Mouse (Mus musculus) thymus, adult 2 months (tissue): Measurements from ENCODE around the gene Lcat. TPM values are rescaled to one million over a fixed set of nuclear protein-coding genes. Genes with fewer than 3 reads are reported as not detected.

Experiments
- DNase-seq: peaks from one replicate; pipeline ENCODE4 v3.0.0; 2021
- H3K27ac ChIP-seq: fragments of 200-500 bp; 2 replicates; pipeline ENCODE4 v1.5.1; 2012; ENCODE audit warnings: low read length, control low read depth; ENCODE audit not compliant: control insufficient read depth, insufficient read depth
- H3K27me3 ChIP-seq: fragments of 200-500 bp; 2 replicates; pipeline ENCODE4 v1.6.1; 2012; ENCODE audit warnings: mild to moderate bottlenecking, low read length, moderate library complexity, mixed read lengths; ENCODE audit not compliant: control insufficient read depth, insufficient read depth
- H3K36me3 ChIP-seq: fragments of 200-500 bp; 2 replicates; pipeline ENCODE4 v1.6.1; 2012; ENCODE audit warnings: mild to moderate bottlenecking, low read length, moderate library complexity; ENCODE audit not compliant: control insufficient read depth, insufficient read depth
- H3K4me1 ChIP-seq: fragments of 200-500 bp; replicated peaks from 2 replicates; pipeline ENCODE4 v1.6.1; 2012; ENCODE audit warnings: low read length; ENCODE audit not compliant: control insufficient read depth, insufficient read depth
- H3K4me3 ChIP-seq: fragments of 200-500 bp; 2 replicates; pipeline ENCODE4 v1.5.1; 2012; ENCODE audit warnings: mild to moderate bottlenecking, low read length, control low read depth, moderate library complexity; ENCODE audit not compliant: control insufficient read depth, insufficient read depth
- CTCF ChIP-seq: fragments of 200-500 bp; IDR thresholded peaks from 2 replicates; pipeline ENCODE4 v1.5.1; 2012; ENCODE audit warnings: mild to moderate bottlenecking, control low read depth, low read length, moderate library complexity, borderline replicate concordance; ENCODE audit not compliant: control insufficient read depth, poor library complexity, insufficient read depth; ENCODE audit errors: extremely low read depth
- POLR2A ChIP-seq: fragments of 200-500 bp; IDR thresholded peaks from 2 replicates; pipeline ENCODE4 v1.6.1; 2012; ENCODE audit warnings: mild to moderate bottlenecking, low read length, control low read depth, moderate library complexity; ENCODE audit not compliant: control insufficient read depth, poor library complexity, insufficient read depth; ENCODE audit errors: extremely low read depth
- WGBS: fragments of 180-500 bp; shearing (Covaris S2); methylation state at CpG from one replicate; pipeline ENCODE4 v1.1.7; 2018; 5-methylcytosine and 5-hydroxymethylcytosine counted together
- polyA plus RNA-seq: library from polyadenylated mRNA; depleted of rRNA; stranded (reverse); fragments of >200 nt; gene quantifications from 2 replicates; pipeline ENCODE4 v1.2.3, GENCODE M21; 2012; rRNA removed

Lcat gene
- polyA plus RNA-seq, 1 experiment: 5.3 TPM

- no peaks in the 10 kb centered on the region for H3K27me3 ChIP-seq
- H3K4me1 ChIP-seq: no peaks in the 10 kb centered on the region
- TF ChIP-seq POLR2A (no peak), CTCF (no peak)
- WGBS: 89% methylated on average over 11 of the region's 11 CpGs
- peak; percentile 13 for DNase-seq
- no peak within 1 kb of the TSS for H3K4me3 ChIP-seq
- H3K36me3 ChIP-seq: peaks cover 27% of the 10 kb centered on the region
- H3K27ac ChIP-seq: no peak within 1 kb of the TSS
These were observed 49.8 kb downstream of the Lcat start, which contains the start of gene Nrn1l for GRCm38 (mm10) chr8:105893339-105893738. Nrn1l (plus strand) TSS chr8:105893567.

DNA sequence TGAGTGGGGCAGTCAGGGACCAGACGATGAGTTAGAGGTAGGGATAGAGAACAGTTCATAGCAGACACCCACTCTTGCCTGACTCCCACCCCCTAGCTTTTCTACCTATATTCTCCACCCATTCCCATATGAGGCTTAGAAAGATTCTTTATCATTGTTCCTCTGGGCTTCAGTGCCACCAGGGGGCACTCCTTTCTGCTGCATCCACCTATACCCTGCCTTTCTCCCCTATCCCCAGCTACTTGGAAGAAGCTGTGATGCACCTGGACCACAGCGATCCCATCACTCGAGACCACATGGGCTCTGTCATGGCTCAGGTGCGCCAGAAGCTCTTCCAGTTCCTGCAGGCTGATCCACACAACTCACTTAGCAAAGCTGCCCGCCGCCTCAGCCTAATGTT is 50.8 kb downstream of the Lcat start:
- 93% methylated on average over 6 of the region's 6 CpGs for WGBS
- Histone ChIP-seq H3K4me1 (no peaks in the 10 kb centered on the region), H3K4me3 (no peak overlapping the region), H3K27me3 (no peaks in the 10 kb centered on the region), H3K36me3 (peaks cover 36% of the 10 kb centered on the region), H3K27ac (no peak overlapping the region)
- DNase-seq: peak; percentile 39
- TF ChIP-seq CTCF (no peak), POLR2A (no peak)

GRCm38 (mm10) chr8:105890870-105891269 is 52.3 kb downstream of the Lcat start:
- no peak overlapping the region for H3K27ac ChIP-seq
- TF ChIP-seq CTCF: no peak
- TF ChIP-seq POLR2A: no peak
- DNase-seq: no peak
- WGBS: 98% methylated on average over 6 of the region's 6 CpGs
- H3K4me1 ChIP-seq: no peaks in the 10 kb centered on the region
- H3K4me3 ChIP-seq: no peak overlapping the region
- peaks cover 50% of the 10 kb centered on the region for H3K36me3 ChIP-seq
- H3K27me3 ChIP-seq: no peaks in the 10 kb centered on the region

GRCm38 (mm10) chr8:105889756-105890465 is 53.3 kb downstream of the Lcat start:
- Histone ChIP-seq H3K27me3 (no peaks in the 10 kb centered on the region), H3K4me3 (no peak overlapping the region), H3K27ac (no peak overlapping the region), H3K4me1 (no peaks in the 10 kb centered on the region), H3K36me3 (peaks cover 60% of the 10 kb centered on the region)
- no peak for DNase-seq
- TF ChIP-seq POLR2A (no peak), CTCF (no peak)
- 98% methylated on average over 12 of the region's 12 CpGs for WGBS

Other genes with a start within 250 kb of the Lcat start
- gene Acd, start 242.3 kb downstream of the Lcat start, polyA plus RNA-seq: 118 and 122 TPM in 2 replicates
- gene Pard6a, start 242.2 kb downstream of the Lcat start, polyA plus RNA-seq: 29.7 and 30.7 TPM in 2 replicates
- not detected in 2 replicates for gene 4933405L10Rik, start 235.7 kb downstream of the Lcat start, polyA plus RNA-seq
- gene Enkd1, start 235.2 kb downstream of the Lcat start, polyA plus RNA-seq: 46.7 and 53.9 TPM in 2 replicates
- gene Gfod2, start 184.7 kb downstream of the Lcat start, polyA plus RNA-seq: 7.3 and 8.5 TPM in 2 replicates
- gene Ranbp10, start 116.0 kb downstream of the Lcat start, polyA plus RNA-seq: 47.1 and 53.0 TPM in 2 replicates
- gene Tsnaxip1, start 115.7 kb downstream of the Lcat start, polyA plus RNA-seq: 0.05 TPM in 2 replicates
- gene Cenpt, start 90.1 kb downstream of the Lcat start, polyA plus RNA-seq: 53.2 TPM in 2 replicates
- gene Thap11, start 88.2 kb downstream of the Lcat start, polyA plus RNA-seq: 75.3 and 84.9 TPM in 2 replicates
- 52.4 and 54.4 TPM in 2 replicates for gene Nutf2, start 82.8 kb downstream of the Lcat start, polyA plus RNA-seq
- 193 and 207 TPM in 2 replicates for gene Edc4, start 62.5 kb downstream of the Lcat start, polyA plus RNA-seq
- 5.0 and 5.3 TPM in 2 replicates for gene Nrn1l, start 49.8 kb downstream of the Lcat start, polyA plus RNA-seq
- gene Pskh1, start 42.9 kb downstream of the Lcat start, polyA plus RNA-seq: 51.2 and 56.5 TPM in 2 replicates
- 6.9 and 8.4 TPM in 2 replicates for gene Ctrl, start 9.5 kb downstream of the Lcat start, polyA plus RNA-seq
- gene Psmb10, start 4.9 kb downstream of the Lcat start, polyA plus RNA-seq: 375 and 484 TPM in 2 replicates
- 69.3 TPM in 2 replicates for gene Slc12a4, start 22.7 kb upstream of the Lcat start, polyA plus RNA-seq
- 0.09 TPM in 1 of 2 replicates, not detected in the other for gene Dpep3, start 36.0 kb upstream of the Lcat start, polyA plus RNA-seq
- gene Dus2, start 48.0 kb upstream of the Lcat start, polyA plus RNA-seq: 19.8 and 22.3 TPM in 2 replicates
- not detected in 2 replicates for gene Dpep2nb, start 62.6 kb upstream of the Lcat start, polyA plus RNA-seq
- 16.7 and 20.3 TPM in 2 replicates for gene Ddx28, start 68.5 kb upstream of the Lcat start, polyA plus RNA-seq
- 161 and 186 TPM in 2 replicates for gene Nfatc3, start 115.5 kb upstream of the Lcat start, polyA plus RNA-seq
- 24.5 and 29.9 TPM in 2 replicates for gene Esrp2, start 193.6 kb upstream of the Lcat start, polyA plus RNA-seq
- gene Pla2g15, start 207.0 kb upstream of the Lcat start, polyA plus RNA-seq: 17.4 and 18.2 TPM in 2 replicates
- gene Slc7a6, start 225.5 kb upstream of the Lcat start, polyA plus RNA-seq: 96.3 and 103 TPM in 2 replicates